15 mouse cellular contexts compared by ENCODE assay signal in the genomic region with DNA sequence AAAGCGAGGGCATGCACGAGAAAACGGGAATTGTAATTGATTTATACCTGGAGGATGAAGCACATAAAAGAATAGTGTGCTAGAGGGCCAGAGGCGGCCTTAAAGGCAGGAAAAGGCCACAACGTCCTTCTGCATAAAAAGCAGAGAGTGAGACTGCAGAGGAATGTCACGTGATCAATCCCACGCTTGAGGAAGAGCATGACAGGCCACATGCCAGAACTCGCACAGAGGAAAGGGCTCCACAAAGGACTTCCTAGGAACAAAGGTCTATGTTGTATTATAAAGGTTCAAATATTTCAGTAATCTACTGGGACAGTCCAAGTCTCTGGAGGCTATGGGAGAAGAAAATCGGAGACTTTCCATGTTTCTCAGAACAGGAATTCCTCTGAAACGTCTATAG.
DNase-seq lines count a peak whose midpoint lies in the region; ATAC-seq and TF ChIP-seq lines count a peak whose summit lies in the region.
"Had no signal": no experiment of that assay in that cellular context is flagged by ENCODE, and none has a peak within 500 bp of the region (broad histone marks: within the 10 kb centered on the region; RNA-seq: fewer than 3 reads in every experiment).

No protein-coding gene starts in this region.

- H3K27ac ChIP-seq in liver, adult 2 months (replicated peaks; ENCODE audit: insufficient read depth, low read depth, low read length): no peak overlapping the region
- no peak overlapping the region for H3K27ac ChIP-seq in liver, postnatal 0 days (ENCODE audit: low read depth)
- no peak overlapping the region for H3K27ac ChIP-seq in neural tube, embryonic 15.5 days (replicated peaks)
- no peak overlapping the region for H3K27ac ChIP-seq in forebrain, postnatal 0 days (ENCODE audit: low read depth, low read length)
- H3K27ac ChIP-seq: hindbrain, postnatal 0 days had no signal

- WGBS in liver, adult 2 months: 57% methylated on average over 10 of the region's 10 CpGs
- WGBS in liver, postnatal 0 days (ENCODE audit: insufficient replicate concordance): 60% methylated on average over 10 of the region's 10 CpGs
- 59% methylated on average over 10 of the region's 10 CpGs for WGBS in neural tube, embryonic 15.5 days
- whole genome bisulfite sequencing in forebrain, postnatal 0 days: 76% methylated on average over 10 of the region's 10 CpGs

- no peaks in the 10 kb centered on the region for H3K9me3 ChIP-seq in liver, postnatal 0 days (ENCODE audit: low read length)
- H3K9me3 ChIP-seq in neural tube, embryonic 15.5 days (replicated peaks): no peaks in the 10 kb centered on the region
- no peaks in the 10 kb centered on the region for H3K9me3 ChIP-seq in forebrain, postnatal 0 days (ENCODE audit: low read length)

- H3K36me3 ChIP-seq in liver, adult 2 months (ENCODE audit: control insufficient read depth, insufficient read depth, low read length): peaks cover 30% of the 10 kb centered on the region
- H3K36me3 ChIP-seq in liver, postnatal 0 days (replicated peaks; ENCODE audit: insufficient read depth, low read length): 0 out of 2 replicates have a peak, but pooled peaks cover 11% of the 10 kb centered on the region
- no peaks in the 10 kb centered on the region for H3K36me3 ChIP-seq in neural tube, embryonic 15.5 days
- no peaks in the 10 kb centered on the region for H3K36me3 ChIP-seq in forebrain, postnatal 0 days (ENCODE audit: insufficient read depth)

- H3K4me2 ChIP-seq in liver, postnatal 0 days (ENCODE audit: low read depth, low read length): no peak overlapping the region
- no peak overlapping the region for H3K4me2 ChIP-seq in neural tube, embryonic 15.5 days
- H3K4me2 ChIP-seq in forebrain, postnatal 0 days (ENCODE audit: low read depth): no peak overlapping the region
- H3K4me2 ChIP-seq: liver, embryonic 11.5 days had no signal

- H3K4me3 ChIP-seq in liver, adult 2 months (ENCODE audit: insufficient read depth, low read depth, low read length): no peak overlapping the region
- H3K4me3 ChIP-seq in liver, postnatal 0 days (ENCODE audit: low read depth, low read length): no peak overlapping the region
- H3K4me3 ChIP-seq in neural tube, embryonic 15.5 days (replicated peaks): no peak overlapping the region
- no peak overlapping the region for H3K4me3 ChIP-seq in forebrain, postnatal 0 days (ENCODE audit: low read depth, low read length)

- H3K4me1 ChIP-seq in liver, adult 2 months (ENCODE audit: control insufficient read depth, insufficient read depth, low read length): 0 out of 2 replicates have a peak, but pooled peaks cover 2% of the 10 kb centered on the region
- peaks cover 4% of the 10 kb centered on the region; the same call in 1 of the 2 replicates for H3K4me1 ChIP-seq in liver, postnatal 0 days (ENCODE audit: insufficient read depth)
- H3K4me1 ChIP-seq in neural tube, embryonic 15.5 days: no peaks in the 10 kb centered on the region
- H3K4me1 ChIP-seq in forebrain, postnatal 0 days (ENCODE audit: insufficient read depth): no peaks in the 10 kb centered on the region

- intact Hi-C loops in heart, postnatal 36 days (cut with DNase I): no loop called here

- H3K27me3 ChIP-seq in liver, adult 2 months (ENCODE audit: control insufficient read depth, insufficient read depth, low read length): no peaks in the 10 kb centered on the region
- no peaks in the 10 kb centered on the region for H3K27me3 ChIP-seq in liver, postnatal 0 days (ENCODE audit: insufficient read depth, low read length)
- H3K27me3 ChIP-seq in neural tube, embryonic 15.5 days (replicated peaks): no peaks in the 10 kb centered on the region
- no peaks in the 10 kb centered on the region for H3K27me3 ChIP-seq in forebrain, postnatal 0 days (ENCODE audit: insufficient read depth, low read length)

- DNase-seq in heart, adult 8-10 months (ENCODE audit: low spot score): peak; percentile 14
- no peak for DNase-seq in heart, postnatal 36 days
- DNase-seq in liver, adult 2 months (ENCODE audit: extremely low read depth, low read depth, low spot score): peak; percentile 39
- no peak for DNase-seq in liver, postnatal 0 days
- DNase-seq in kidney, adult 8-10 months: peak; percentile 30 to 31
- DNase-seq in kidney, postnatal 14 days: peak; percentile 49
- DNase-seq in forebrain, postnatal 0 days: no peak
- DNase-seq: cerebellum, adult 9-11 months; gastrocnemius, postnatal 14 days; lung, postnatal 10 days; right cerebral cortex, adult 18-20 months had no signal

- no peak for ATAC-seq in liver, postnatal 0 days
- ATAC-seq in neural tube, embryonic 15.5 days (ENCODE audit: low FRiP score): no peak
- ATAC-seq in forebrain, postnatal 0 days: no peak
- ATAC-seq: hindbrain, postnatal 0 days; midbrain, embryonic 16.5 days had no signal

- no peak for TF ChIP-seq EP300 in liver, postnatal 0 days (IDR thresholded peaks at IDR 0.05; ENCODE audit: low read depth)

- TF ChIP-seq CTCF in liver, adult 2 months (IDR thresholded peaks at IDR 0.05; ENCODE audit: low read depth, low read length): no peak
- TF ChIP-seq CTCF in liver, postnatal 0 days (IDR thresholded peaks at IDR 0.05; ENCODE audit: low read depth): no peak
- no peak for TF ChIP-seq CTCF in forebrain, postnatal 0 days (IDR thresholded peaks at IDR 0.05; ENCODE audit: low read depth)

- TF ChIP-seq POLR2A in liver, adult 2 months (IDR thresholded peaks at IDR 0.05; ENCODE audit: extremely low read depth, insufficient read depth, low read length): no peak

- no peak overlapping the region for H3K9ac ChIP-seq in liver, adult 2 months (ENCODE audit: low read depth, low read length)
- H3K9ac ChIP-seq in liver, postnatal 0 days (replicated peaks): no peak overlapping the region
- no peak overlapping the region for H3K9ac ChIP-seq in neural tube, embryonic 15.5 days (replicated peaks)
- no peak overlapping the region for H3K9ac ChIP-seq in forebrain, postnatal 0 days

- H3K79me2 ChIP-seq in liver, adult 2 months (ENCODE audit: control insufficient read depth, insufficient read depth, low read length): peaks cover 10% of the 10 kb centered on the region; the same call in 1 of the 2 replicates

Comparison
In these comparisons a context has a peak if more than half of its experiments do, and no peak if none do; other contexts are left out.
1. DNase-seq: peak in heart, adult 8-10 months (single experiment), liver, adult 2 months (single experiment), kidney, adult 8-10 months (2 of 2) and kidney, postnatal 14 days (single experiment); none in heart, postnatal 36 days (0 of 2), liver, postnatal 0 days (single experiment) and forebrain, postnatal 0 days (single experiment).